Mouse (Mus musculus) lung, postnatal 0 days (tissue): ENCODE measurements around the gene Slc7a8.

Experiments used
- CTCF ChIP-seq: IDR thresholded peaks from 2 replicates; pipeline ENCODE4 v1.5.1; 2016; ENCODE audit warnings: antibody characterized with exemption, mild to moderate bottlenecking
- EP300 ChIP-seq: IDR thresholded peaks from 2 replicates; pipeline ENCODE4 v1.6.1; 2016; ENCODE audit warnings: antibody characterized with exemption, mild to moderate bottlenecking, control low read depth

DNA sequence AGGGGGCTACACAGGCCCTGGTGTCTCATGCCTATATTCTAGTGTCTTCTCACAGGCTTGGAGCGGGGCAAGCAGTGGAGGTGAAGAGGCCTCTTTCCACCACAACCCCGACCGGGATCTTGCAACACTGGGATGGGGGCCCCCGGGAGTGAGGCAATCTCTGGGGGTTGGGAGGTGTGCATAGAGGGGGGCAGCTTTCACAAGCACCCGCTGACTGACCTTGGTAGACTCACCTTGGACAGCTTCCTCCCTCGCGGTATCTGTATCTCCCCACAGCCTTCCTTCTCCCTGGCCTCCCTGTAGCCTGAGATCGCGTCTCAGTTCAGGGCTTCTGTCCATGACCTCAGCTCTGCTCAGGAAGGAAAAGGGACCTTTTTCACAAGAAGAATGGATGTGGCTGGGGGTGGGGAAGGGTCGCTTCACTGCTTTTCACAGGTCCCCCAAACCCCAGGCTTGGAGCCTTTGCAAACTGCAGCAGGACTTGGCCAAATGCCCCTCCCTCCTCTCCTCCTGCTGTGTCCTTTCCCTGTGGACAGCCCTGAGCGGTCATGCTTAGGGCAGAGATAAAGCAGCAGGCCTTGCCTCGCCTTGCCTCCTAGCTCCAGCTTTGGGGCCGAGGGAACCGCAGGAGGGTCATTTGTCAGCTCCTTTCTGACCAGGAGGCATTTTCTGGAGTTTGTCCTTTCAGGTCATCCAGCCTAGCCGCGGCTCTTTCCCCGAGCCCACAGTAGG, 75.0 kb downstream of the Slc7a8 start:
- TF ChIP-seq CTCF, result no peak
- no peak for TF ChIP-seq EP300
